Mouse (Mus musculus) stomach, postnatal 0 days (tissue): Measurements from ENCODE around the gene Rufy3.

Experiments used
- CTCF ChIP-seq: IDR thresholded peaks from 2 replicates; pipeline ENCODE4 v1.5.1; 2016; ENCODE audit warnings: antibody characterized with exemption, low read depth, mild to moderate bottlenecking, moderate library complexity
- EP300 ChIP-seq: optimal IDR thresholded peaks from 2 replicates; pipeline ENCODE3; 2016; ENCODE audit warnings: antibody characterized with exemption

GRCm38 (mm10) chr5:88644901-88645300 is 80.1 kb downstream of the Rufy3 start:
- TF ChIP-seq EP300 (no peak), CTCF (no peak)
